Comparison of ENCODE assay signal across 16 mouse cellular contexts in the genomic region with DNA sequence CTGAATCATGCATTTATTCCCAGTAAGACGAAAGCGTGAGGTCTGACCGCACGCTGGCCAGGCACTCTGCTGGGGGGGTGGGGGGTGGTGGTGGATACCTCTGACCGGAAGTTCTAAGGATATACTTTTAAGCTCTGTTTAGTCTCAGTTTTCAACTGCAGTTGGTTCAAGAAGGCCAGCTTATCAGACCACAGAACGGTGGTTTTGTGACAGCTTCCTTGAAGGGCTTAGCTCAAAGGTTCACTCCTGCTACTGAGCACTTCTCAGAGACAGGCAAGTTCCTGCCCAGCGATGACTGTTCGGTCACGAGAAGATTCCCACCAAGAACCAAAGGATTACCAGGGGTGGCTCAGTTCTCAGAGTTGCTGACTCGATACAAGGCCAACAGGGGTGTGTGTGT. TPM values are rescaled to one million over a fixed set of nuclear protein-coding genes. Genes with fewer than 3 reads are reported as not detected.
DNase-seq lines count a peak whose midpoint lies in the region; ATAC-seq lines count a peak whose summit lies in the region.
"Had no signal": no experiment of that assay in that cellular context is flagged by ENCODE, and none has a peak within 500 bp of the region (broad histone marks: within the 10 kb centered on the region; RNA-seq: fewer than 3 reads in every experiment).

No protein-coding gene starts in this region.

- no peak overlapping the region for H3K9ac ChIP-seq in hindbrain, embryonic 14.5 days
- H3K9ac ChIP-seq in hindbrain, embryonic 12.5 days = no peak overlapping the region
- H3K9ac ChIP-seq: embryonic facial prominence, embryonic 12.5 days; limb, embryonic 12.5 days had no signal

- no peak overlapping the region for H3K4me3 ChIP-seq in hindbrain, embryonic 10.5 days
- no peak overlapping the region for H3K4me3 ChIP-seq in hindbrain, embryonic 14.5 days (replicated peaks; ENCODE audit: low read length)
- no peak overlapping the region for H3K4me3 ChIP-seq in forebrain, embryonic 10.5 days
- no peak overlapping the region for H3K4me3 ChIP-seq in hindbrain, embryonic 12.5 days
- H3K4me3 ChIP-seq: embryonic facial prominence, embryonic 12.5 days; limb, embryonic 12.5 days had no signal

- 94% methylated on average over 10 of the region's 10 CpGs for WGBS in hindbrain, embryonic 10.5 days
- WGBS in hindbrain, embryonic 14.5 days = 95% methylated on average over 10 of the region's 10 CpGs
- WGBS in forebrain, embryonic 10.5 days = 94% methylated on average over 10 of the region's 10 CpGs
- 94% methylated on average over 10 of the region's 10 CpGs for WGBS in hindbrain, embryonic 12.5 days

- H3K27me3 ChIP-seq in hindbrain, embryonic 10.5 days (ENCODE audit: insufficient read depth, poor library complexity, severe bottlenecking) = no peaks in the 10 kb centered on the region
- no peaks in the 10 kb centered on the region for H3K27me3 ChIP-seq in hindbrain, embryonic 14.5 days (ENCODE audit: control insufficient read depth, insufficient read depth, low read length)
- no peaks in the 10 kb centered on the region for H3K27me3 ChIP-seq in forebrain, embryonic 10.5 days (ENCODE audit: poor library complexity, severe bottlenecking)
- no peaks in the 10 kb centered on the region for H3K27me3 ChIP-seq in hindbrain, embryonic 12.5 days
- H3K27me3 ChIP-seq: embryonic facial prominence, embryonic 12.5 days; limb, embryonic 12.5 days had no signal

- 0 out of 2 replicates have a peak, but pooled peaks cover 6% of the 10 kb centered on the region for H3K4me1 ChIP-seq in hindbrain, embryonic 10.5 days (replicated peaks)
- no peaks in the 10 kb centered on the region for H3K4me1 ChIP-seq in hindbrain, embryonic 14.5 days (replicated peaks; ENCODE audit: control insufficient read depth, insufficient read depth, low read length)
- H3K4me1 ChIP-seq in forebrain, embryonic 10.5 days = no peaks in the 10 kb centered on the region
- H3K4me1 ChIP-seq in hindbrain, embryonic 12.5 days = no peaks in the 10 kb centered on the region
- H3K4me1 ChIP-seq: embryonic facial prominence, embryonic 12.5 days; limb, embryonic 12.5 days had no signal

- no peaks in the 10 kb centered on the region for H3K9me3 ChIP-seq in hindbrain, embryonic 10.5 days
- no peaks in the 10 kb centered on the region for H3K9me3 ChIP-seq in hindbrain, embryonic 14.5 days (ENCODE audit: control insufficient read depth, low read length)
- H3K9me3 ChIP-seq in forebrain, embryonic 10.5 days = no peaks in the 10 kb centered on the region
- 0 out of 2 replicates have a peak, but pooled peaks cover 1% of the 10 kb centered on the region for H3K9me3 ChIP-seq in hindbrain, embryonic 12.5 days (replicated peaks)
- H3K9me3 ChIP-seq: embryonic facial prominence, embryonic 12.5 days; limb, embryonic 12.5 days had no signal

- H3K4me2 ChIP-seq in hindbrain, embryonic 14.5 days (replicated peaks) = no peak overlapping the region
- H3K4me2 ChIP-seq in hindbrain, embryonic 12.5 days (replicated peaks) = no peak overlapping the region
- H3K4me2 ChIP-seq: embryonic facial prominence, embryonic 12.5 days; limb, embryonic 12.5 days had no signal

- no peak for ATAC-seq in hindbrain, embryonic 14.5 days (ENCODE audit: low FRiP score)
- peak; percentile 52 for ATAC-seq in granulocyte monocyte progenitor cell, adult 5-6 weeks (replicated peaks; ENCODE audit: poor library complexity, severe bottlenecking)
- peak; percentile 44 for ATAC-seq in megakaryocyte, adult 5-6 weeks (ENCODE audit: poor library complexity, severe bottlenecking)
- ATAC-seq in hindbrain, embryonic 12.5 days (ENCODE audit: low FRiP score) = no peak
- ATAC-seq: forebrain, embryonic 16.5 days had no signal

- peaks cover 87% of the 10 kb centered on the region for H3K36me3 ChIP-seq in hindbrain, embryonic 10.5 days
- peaks cover 80% of the 10 kb centered on the region for H3K36me3 ChIP-seq in hindbrain, embryonic 14.5 days (replicated peaks; ENCODE audit: control insufficient read depth, insufficient read depth)
- H3K36me3 ChIP-seq in forebrain, embryonic 10.5 days (replicated peaks) = peaks cover 85% of the 10 kb centered on the region
- H3K36me3 ChIP-seq in hindbrain, embryonic 12.5 days = peaks cover 64% of the 10 kb centered on the region

- H3K27ac ChIP-seq in hindbrain, embryonic 10.5 days = 0 out of 2 replicates have a peak overlapping the region, but pooled peaks have one; percentile 16
- no peak overlapping the region for H3K27ac ChIP-seq in hindbrain, embryonic 14.5 days
- no peak overlapping the region for H3K27ac ChIP-seq in forebrain, embryonic 10.5 days
- no peak overlapping the region for H3K27ac ChIP-seq in hindbrain, embryonic 12.5 days
- H3K27ac ChIP-seq: embryonic facial prominence, embryonic 12.5 days; limb, embryonic 12.5 days had no signal

- no peak for DNase-seq in hindbrain, embryonic 10.5 days (ENCODE audit: low spot score)
- DNase-seq in hindbrain, embryonic 14.5 days (ENCODE audit: low spot score) = no peak
- DNase-seq in MEL-GATA-1-ER (ENCODE audit: extremely low read depth, low read depth) = peak; percentile 57
- no peak for DNase-seq in forebrain, embryonic 10.5 days (ENCODE audit: extremely low spot score, low spot score)
- no peak for DNase-seq in right cerebral cortex, adult 2 months (ENCODE audit: low spot score in 2 of 2)
- DNase-seq: adrenal gland, adult 8-10 months; cerebellum, postnatal 10 days; gastrocnemius, postnatal 36 days; kidney, postnatal 14 days; layer of hippocampus, postnatal 36 days had no signal

RNA-seq across cellular contexts. Expression of gene Ssh1, which starts 41.2 kb away (rescaled TPM):
- 14.8 and 16.9 TPM in 2 replicates for polyA plus RNA-seq in hindbrain, embryonic 10.5 days (2016; fragmentation: Nextera tagmentation; extraction: Ambion mirVana)
- polyA plus RNA-seq in hindbrain, embryonic 14.5 days (2014; fragmentation: Nextera tagmentation; extraction: Ambion mirVana) = 17.8 and 19.4 TPM in 2 replicates
- 5.9 and 15.0 TPM in 2 replicates for total RNA-seq in granulocyte monocyte progenitor cell, adult 5-6 weeks (2014; fragmentation: Nextera tagmentation)
- total RNA-seq in granulocyte monocyte progenitor cell, adult 5-6 weeks (2017) = 1.9 and 2.4 TPM in 2 replicates
- 10.2 and 10.4 TPM in 2 replicates for total RNA-seq in megakaryocyte, adult 5-6 weeks (2015)
- total RNA-seq in megakaryocyte, adult 5-6 weeks (2017) = 4.7 and 4.9 TPM in 2 replicates
- polyA plus RNA-seq in forebrain, embryonic 10.5 days (2016; fragmentation: Nextera tagmentation; extraction: Ambion mirVana) = 13.9 and 17.5 TPM in 2 replicates
- 22.4 and 27.9 TPM in 2 replicates for polyA plus RNA-seq in hindbrain, embryonic 12.5 days (2016; fragmentation: Nextera tagmentation; extraction: Ambion mirVana)

RNA-seq across cellular contexts. Expression of gene Coro1c, which starts 44.0 kb away (rescaled TPM):
- polyA plus RNA-seq in hindbrain, embryonic 10.5 days (2016; fragmentation: Nextera tagmentation; extraction: Ambion mirVana) = 248 and 258 TPM in 2 replicates
- polyA plus RNA-seq in hindbrain, embryonic 14.5 days (2014; fragmentation: Nextera tagmentation; extraction: Ambion mirVana) = 172 and 177 TPM in 2 replicates
- total RNA-seq in granulocyte monocyte progenitor cell, adult 5-6 weeks (2014; fragmentation: Nextera tagmentation) = 55.8 and 64.9 TPM in 2 replicates
- 80.5 and 102 TPM in 2 replicates for total RNA-seq in granulocyte monocyte progenitor cell, adult 5-6 weeks (2017)
- 93.2 and 103 TPM in 2 replicates for total RNA-seq in megakaryocyte, adult 5-6 weeks (2015)
- total RNA-seq in megakaryocyte, adult 5-6 weeks (2017) = 141 and 145 TPM in 2 replicates
- polyA plus RNA-seq in forebrain, embryonic 10.5 days (2016; fragmentation: Nextera tagmentation; extraction: Ambion mirVana) = 209 and 210 TPM in 2 replicates
- polyA plus RNA-seq in hindbrain, embryonic 12.5 days (2016; fragmentation: Nextera tagmentation; extraction: Ambion mirVana) = 226 and 233 TPM in 2 replicates

RNA-seq across cellular contexts. Expression of gene Dao, which starts 51.0 kb away (rescaled TPM):
- polyA plus RNA-seq in hindbrain, embryonic 10.5 days (2016; fragmentation: Nextera tagmentation; extraction: Ambion mirVana) = not detected in 2 replicates
- not detected in 2 replicates for polyA plus RNA-seq in hindbrain, embryonic 14.5 days (2014; fragmentation: Nextera tagmentation; extraction: Ambion mirVana)
- not detected in 2 replicates for total RNA-seq in granulocyte monocyte progenitor cell, adult 5-6 weeks (2014; fragmentation: Nextera tagmentation)
- total RNA-seq in granulocyte monocyte progenitor cell, adult 5-6 weeks (2017) = not detected in 2 replicates
- total RNA-seq in megakaryocyte, adult 5-6 weeks (2015) = not detected in 2 replicates
- total RNA-seq in megakaryocyte, adult 5-6 weeks (2017) = not detected in 2 replicates
- not detected in 2 replicates for polyA plus RNA-seq in forebrain, embryonic 10.5 days (2016; fragmentation: Nextera tagmentation; extraction: Ambion mirVana)
- polyA plus RNA-seq in hindbrain, embryonic 12.5 days (2016; fragmentation: Nextera tagmentation; extraction: Ambion mirVana) = not detected in 2 replicates
- total RNA-seq: adrenal gland, adult 8-10 months; gastrocnemius, postnatal 36 days had no signal
- polyA plus RNA-seq: embryonic facial prominence, embryonic 12.5 days; forebrain, embryonic 16.5 days; limb, embryonic 12.5 days had no signal

Comparison
In these comparisons a context has a peak if more than half of its experiments do, and no peak if none do; other contexts are left out.
1. ATAC-seq: peak in granulocyte monocyte progenitor cell, adult 5-6 weeks (single experiment) and megakaryocyte, adult 5-6 weeks (single experiment); none in hindbrain, embryonic 14.5 days (single experiment) and hindbrain, embryonic 12.5 days (single experiment).